Mouse (Mus musculus) heart, adult 2 months (tissue): ENCODE measurements at regions not wholly inside any gene's neighbourhood (a gene's known extent, or its start where the extent isn't known, plus 50 kb on each side); places are given as distances from the start of the nearest gene placed in this dataset.
A peak's percentile ranks its signal among the peaks of the same experiment; 100 is the strongest.

Experiments
- DNase-seq, 2 experiments: peaks; one replicate each; pipeline ENCODE4 v3.0.0; 2021
- H3K27ac ChIP-seq: fragments of 200-600 bp; 2 replicates; pipeline ENCODE4 v1.8.1; 2022
- H3K27me3 ChIP-seq: fragments of 200-500 bp; 2 replicates; pipeline ENCODE4 v1.6.1; 2012; ENCODE audit warnings: mild to moderate bottlenecking, low read length, inconsistent platforms, mixed read lengths; ENCODE audit not compliant: control insufficient read depth, insufficient read depth
- H3K36me3 ChIP-seq: fragments of 200-500 bp; 2 replicates; pipeline ENCODE4 v1.6.1; 2012; ENCODE audit warnings: low read length, inconsistent platforms; ENCODE audit not compliant: control insufficient read depth, insufficient read depth
- H3K4me1 ChIP-seq: fragments of 200-500 bp; 2 replicates; pipeline ENCODE4 v1.6.1; 2011; ENCODE audit warnings: low read length; ENCODE audit not compliant: control insufficient read depth, insufficient read depth
- H3K4me3 ChIP-seq: fragments of 200-600 bp; 2 replicates; pipeline ENCODE4 v1.8.1; 2022
- H3K79me2 ChIP-seq: fragments of 200-500 bp; replicated peaks from 2 replicates; pipeline ENCODE4 v1.6.1; 2012; ENCODE audit warnings: mild to moderate bottlenecking, inconsistent platforms, low read length, moderate library complexity, mixed read lengths; ENCODE audit not compliant: control insufficient read depth, insufficient read depth
- H3K9ac ChIP-seq: fragments of 200-500 bp; 2 replicates; pipeline ENCODE4 v1.6.1; 2012; ENCODE audit warnings: low read depth, mild to moderate bottlenecking, control low read depth, inconsistent platforms, low read length, mixed read lengths
- CTCF ChIP-seq: fragments of 200-600 bp; IDR thresholded peaks from 2 replicates; pipeline ENCODE4 v1.8.1; 2022; ENCODE audit warnings: antibody characterized with exemption, mild to moderate bottlenecking, moderate library complexity
- EP300 ChIP-seq: fragments of 200-500 bp; IDR thresholded peaks from 2 replicates; pipeline ENCODE4 v1.6.1; 2011; ENCODE audit warnings: low read depth, low read length, control low read depth; ENCODE audit not compliant: insufficient read depth
- POLR2A ChIP-seq: fragments of 200-500 bp; IDR thresholded peaks from 2 replicates; pipeline ENCODE4 v1.6.1; 2011; ENCODE audit warnings: mild to moderate bottlenecking, low read depth, low read length, control low read depth; ENCODE audit not compliant: insufficient read depth
- WGBS: fragments of 180-500 bp; shearing (Covaris S2); methylation state at CpG from one replicate; pipeline ENCODE4 v1.1.7; 2018; 5-methylcytosine and 5-hydroxymethylcytosine counted together
- intact Hi-C: fragments of 180-260 bp; cut with DNase I; formaldehyde crosslinking; loops from one replicate; pipeline ENCODE4 v1.15.1; 2025

DNA sequence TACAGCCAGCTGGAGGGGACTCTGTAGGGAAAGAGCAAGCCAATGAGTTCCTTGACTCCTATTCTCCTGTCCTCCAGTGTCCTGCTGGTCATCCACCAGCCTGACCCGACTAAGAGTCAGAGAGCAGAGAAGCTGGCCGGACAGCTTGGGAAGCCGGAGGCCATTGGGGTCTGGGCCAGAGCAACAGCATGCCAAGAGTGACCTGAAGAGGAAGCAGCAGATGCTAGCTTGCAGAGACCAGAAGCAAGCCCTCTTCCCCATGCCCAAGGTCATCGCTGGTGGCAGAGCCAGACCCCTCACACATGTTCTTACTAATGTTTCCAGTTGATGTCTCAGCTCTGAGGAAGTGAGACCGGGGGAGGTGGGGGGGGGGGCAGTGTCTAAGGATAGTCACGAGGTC, 172.7 kb upstream of the Nectin1 start:
- Histone ChIP-seq H3K9ac (no peak overlapping the region), H3K36me3 (no peaks in the 10 kb centered on the region), H3K4me3 (no peak overlapping the region), H3K27ac (no peak overlapping the region), H3K79me2 (no peaks in the 10 kb centered on the region), H3K4me1 (no peaks in the 10 kb centered on the region), H3K27me3 (no peaks in the 10 kb centered on the region)
- WGBS: 48% methylated on average over 6 of the region's 6 CpGs
- DNase-seq: no peak
- intact Hi-C loops: no loop called here
- TF ChIP-seq EP300: no peak
- TF ChIP-seq CTCF: no peak
- no peak for TF ChIP-seq POLR2A

DNA sequence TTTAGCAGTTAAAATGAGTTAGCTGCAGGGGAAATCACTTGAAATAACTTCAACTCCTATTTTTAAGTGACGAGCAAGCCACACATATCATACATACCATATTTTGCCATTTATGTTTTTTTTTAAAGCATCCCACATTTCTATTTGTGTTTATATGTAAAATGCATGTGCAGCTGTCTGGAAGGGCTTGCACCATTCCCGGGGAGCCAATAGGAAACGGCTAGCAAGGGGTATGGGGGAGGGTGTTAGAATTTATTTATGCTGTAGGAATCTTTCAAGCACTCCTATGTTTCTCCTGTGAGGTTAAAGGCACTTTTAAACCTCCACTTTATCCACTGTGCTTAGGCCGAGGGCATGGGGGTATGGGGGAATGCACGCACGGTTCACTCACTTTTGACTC, 168.1 kb upstream of the Nectin1 start:
- intact Hi-C loops: no loop called here
- no peaks in the 10 kb centered on the region for H3K79me2 ChIP-seq
- H3K4me1 ChIP-seq: no peaks in the 10 kb centered on the region
- H3K27ac ChIP-seq: no peak overlapping the region
- H3K9ac ChIP-seq: no peak overlapping the region
- TF ChIP-seq POLR2A (no peak), EP300 (no peak), CTCF (no peak)
- 84% methylated on average over 6 of the region's 6 CpGs for WGBS
- H3K36me3 ChIP-seq: no peaks in the 10 kb centered on the region
- H3K4me3 ChIP-seq: no peak overlapping the region
- H3K27me3 ChIP-seq: no peaks in the 10 kb centered on the region
- no peak for DNase-seq

DNA sequence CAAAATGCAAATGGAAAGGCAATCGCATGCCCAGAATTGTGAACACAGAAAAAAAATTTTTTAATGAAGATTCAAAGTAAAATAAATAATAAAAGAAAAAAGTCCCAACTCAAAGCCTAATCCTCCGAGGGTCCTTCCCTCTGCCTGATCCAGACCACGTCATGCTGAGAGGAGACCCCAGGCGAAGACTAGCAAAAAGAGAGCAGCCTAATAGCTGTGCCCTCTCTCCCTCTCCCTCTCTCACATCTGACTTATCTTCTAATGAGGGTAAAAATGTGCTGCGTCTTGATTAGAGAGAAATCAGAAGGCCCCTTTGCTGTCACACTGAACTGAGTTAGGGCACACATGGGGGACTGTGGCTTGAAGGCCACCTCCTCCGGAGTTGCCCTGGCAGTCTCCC, 163.1 kb upstream of the Nectin1 start:
- Histone ChIP-seq H3K27me3 (no peaks in the 10 kb centered on the region), H3K4me3 (no peak overlapping the region), H3K36me3 (no peaks in the 10 kb centered on the region), H3K79me2 (no peaks in the 10 kb centered on the region), H3K9ac (no peak overlapping the region), H3K4me1 (no peaks in the 10 kb centered on the region), H3K27ac (no peak overlapping the region)
- no peak for DNase-seq
- intact Hi-C loops: no loop called here
- TF ChIP-seq EP300 (no peak), CTCF (no peak), POLR2A (no peak)
- WGBS: 57% methylated on average over 6 of the region's 6 CpGs

DNA sequence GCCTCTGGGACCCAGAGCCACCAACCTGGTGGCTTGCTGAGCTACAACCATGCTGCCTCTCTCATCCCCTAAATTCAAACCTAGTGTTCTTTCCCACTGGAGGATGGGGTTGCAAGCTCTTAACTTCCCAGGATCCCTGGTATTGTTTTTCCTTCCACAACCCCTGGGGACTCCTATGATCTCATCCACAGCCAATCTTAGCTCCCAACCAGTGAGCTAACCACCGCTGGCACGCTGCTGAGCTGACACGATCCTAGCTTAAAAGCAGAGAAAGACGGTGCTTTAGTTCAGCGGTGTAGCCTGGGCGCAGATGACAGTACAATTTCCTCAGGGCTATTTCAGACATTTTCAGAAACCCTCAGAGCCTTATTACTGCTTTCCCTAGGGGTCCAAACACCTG, 158.2 kb upstream of the Nectin1 start:
- H3K4me1 ChIP-seq: no peaks in the 10 kb centered on the region
- no peak overlapping the region for H3K27ac ChIP-seq
- no peaks in the 10 kb centered on the region for H3K36me3 ChIP-seq
- intact Hi-C loops: no loop called here
- 33% methylated on average over 6 of the region's 6 CpGs for WGBS
- no peaks in the 10 kb centered on the region for H3K79me2 ChIP-seq
- H3K9ac ChIP-seq: no peak overlapping the region
- H3K27me3 ChIP-seq: no peaks in the 10 kb centered on the region
- no peak for TF ChIP-seq EP300
- no peak for TF ChIP-seq POLR2A
- TF ChIP-seq CTCF: no peak
- no peak overlapping the region for H3K4me3 ChIP-seq
- DNase-seq: peak; percentile 31 to 43

DNA sequence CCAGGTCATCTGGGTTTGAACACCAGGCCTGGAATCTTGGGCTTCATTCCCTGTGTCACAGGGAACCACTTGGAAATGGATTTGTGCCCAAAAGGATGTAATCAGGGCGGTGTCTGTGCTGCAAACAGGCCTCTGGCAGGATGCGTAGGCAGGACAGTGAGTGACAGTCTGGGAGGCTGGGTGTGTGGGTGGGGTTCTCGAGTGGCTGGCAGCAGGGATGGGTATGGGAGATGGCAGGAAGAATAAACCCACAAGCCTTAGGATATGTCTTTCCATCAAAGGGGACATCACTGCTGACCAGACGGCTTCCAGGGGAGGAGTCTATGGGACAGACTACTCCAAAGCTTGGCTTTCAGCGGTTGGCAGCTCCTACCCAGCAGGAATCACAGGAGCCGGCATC, 150.5 kb upstream of the Nectin1 start:
- Histone ChIP-seq H3K27ac (no peak overlapping the region), H3K79me2 (no peaks in the 10 kb centered on the region)
- peak in 1 of 2 experiments; percentile 21 for DNase-seq

DNA sequence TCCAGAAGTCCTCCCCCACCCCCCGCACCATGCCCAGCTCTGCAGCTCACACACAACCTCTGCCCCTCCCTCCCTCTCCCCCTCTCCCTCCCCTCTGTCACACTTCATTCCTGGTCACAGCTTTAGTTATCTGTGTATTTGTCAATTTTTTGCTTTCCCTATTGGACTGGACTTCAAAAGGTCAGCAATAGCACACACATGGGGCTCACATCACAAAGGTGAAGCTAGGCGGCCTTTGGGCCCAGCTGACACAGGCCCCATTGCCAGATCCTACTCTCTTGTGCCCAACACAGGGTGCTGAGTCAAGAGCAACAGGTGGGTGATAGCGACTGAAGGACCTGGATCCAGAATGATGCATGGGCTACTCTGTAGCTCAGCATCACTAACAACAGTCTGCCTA, 149.0 kb upstream of the Nectin1 start:
- Histone ChIP-seq H3K9ac (no peak overlapping the region), H3K27ac (no peak overlapping the region), H3K4me3 (no peak overlapping the region), H3K36me3 (no peaks in the 10 kb centered on the region), H3K27me3 (no peaks in the 10 kb centered on the region), H3K4me1 (no peaks in the 10 kb centered on the region), H3K79me2 (no peaks in the 10 kb centered on the region)
- TF ChIP-seq EP300 (no peak), POLR2A (no peak), CTCF (no peak)
- intact Hi-C loops: no loop called here
- WGBS: 89% methylated on average over 3 of the region's 3 CpGs
- DNase-seq: no peak

More for the DNA sequence above, 150.5 kb upstream of the Nectin1 start:
- Histone ChIP-seq H3K27me3 (no peaks in the 10 kb centered on the region), H3K9ac (no peak overlapping the region), H3K36me3 (no peaks in the 10 kb centered on the region), H3K4me3 (no peak overlapping the region), H3K4me1 (no peaks in the 10 kb centered on the region)
- intact Hi-C loops: no loop called here
- TF ChIP-seq POLR2A (no peak), EP300 (no peak), CTCF (no peak)
- 47% methylated on average over 6 of the region's 6 CpGs for WGBS
